Mouse (Mus musculus): ENCODE data around the gene Olfr91. TPM values are rescaled to one million over a fixed set of nuclear protein-coding genes. Genes with fewer than 3 reads are reported as not detected.
"Not testable (repeated sequence)": the region's sequence is repeated elsewhere in the genome, so short reads cannot be mapped to it uniquely, and the experiment has no call there.

Olfr91 gene
- not detected in 2 replicates for polyA plus RNA-seq (2011; ENCODE audit: insufficient read depth, insufficient read length, low replicate concordance, missing spikeins)

GRCm38 (mm10) chr17:37098178-37098577, at the start of gene Olfr91:
Olfr91 (minus strand) TSS chr17:37098278.
- 81% methylated on average over 1 of the region's 1 CpGs for WGBS
- TF ChIP-seq CTCF (IDR thresholded peaks at IDR 0.05; ENCODE audit: control insufficient read depth, insufficient read depth, low read length) (no peak), POLR2A (IDR thresholded peaks at IDR 0.05; ENCODE audit: borderline replicate concordance, control insufficient read depth, low read depth, low read length) (no peak)
- Histone ChIP-seq H3K4me3 (replicated peaks; ENCODE audit: control insufficient read depth, low read depth, low read length) (no peak within 1 kb of the TSS), H3K27ac (ENCODE audit: control insufficient read depth, insufficient read depth, low read depth, low read length, poor library complexity) (no peak within 1 kb of the TSS), H3K4me1 (ENCODE audit: control insufficient read depth, insufficient read depth, low read length) (no peaks in the 10 kb centered on the region)

- H3K4me1 ChIP-seq (ENCODE audit: control insufficient read depth, insufficient read depth, low read length); H3K27ac ChIP-seq (ENCODE audit: control insufficient read depth, insufficient read depth, low read depth, low read length, poor library complexity); H3K4me3 ChIP-seq (replicated peaks; ENCODE audit: control insufficient read depth, low read depth, low read length): not testable (repeated sequence)
- 20% methylated on average over 4 of the region's 4 CpGs for WGBS
Measured at GRCm38 (mm10) chr17:37131366-37131765, 33.3 kb upstream of the Olfr91 start.

- Histone ChIP-seq H3K4me1 (ENCODE audit: control insufficient read depth, insufficient read depth, low read length) (no peaks in the 10 kb centered on the region), H3K4me3 (replicated peaks; ENCODE audit: control insufficient read depth, low read depth, low read length) (no peak within 1 kb of the TSS), H3K27ac (ENCODE audit: control insufficient read depth, insufficient read depth, low read depth, low read length, poor library complexity) (no peak within 1 kb of the TSS)
- WGBS = 76% methylated on average over 2 of the region's 2 CpGs
- TF ChIP-seq CTCF (IDR thresholded peaks at IDR 0.05; ENCODE audit: control insufficient read depth, insufficient read depth, low read length) (no peak), POLR2A (IDR thresholded peaks at IDR 0.05; ENCODE audit: borderline replicate concordance, control insufficient read depth, low read depth, low read length) (no peak)
Measured at GRCm38 (mm10) chr17:37119988-37120387, 21.9 kb upstream of the Olfr91 start, which contains the start of gene Olfr92. Olfr92 (minus strand) TSS chr17:37120088.

- Histone ChIP-seq H3K27ac (ENCODE audit: control insufficient read depth, insufficient read depth, low read depth, low read length, poor library complexity) (no peak overlapping the region), H3K4me1 (ENCODE audit: control insufficient read depth, insufficient read depth, low read length) (no peaks in the 10 kb centered on the region), H3K4me3 (replicated peaks; ENCODE audit: control insufficient read depth, low read depth, low read length) (no peak overlapping the region)
- WGBS = 73% methylated on average over 5 of the region's 5 CpGs
- TF ChIP-seq CTCF (IDR thresholded peaks at IDR 0.05; ENCODE audit: control insufficient read depth, insufficient read depth, low read length) (no peak), POLR2A (IDR thresholded peaks at IDR 0.05; ENCODE audit: borderline replicate concordance, control insufficient read depth, low read depth, low read length) (no peak)
Measured at GRCm38 (mm10) chr17:37093289-37093688, 4.8 kb downstream of the Olfr91 start.

- no peak overlapping the region for H3K27ac ChIP-seq (ENCODE audit: control insufficient read depth, insufficient read depth, low read depth, low read length, poor library complexity)
- TF ChIP-seq POLR2A (IDR thresholded peaks at IDR 0.05; ENCODE audit: borderline replicate concordance, control insufficient read depth, low read depth, low read length) = no peak
- WGBS = 2% methylated on average over 1 of the region's 1 CpGs
- H3K4me1 ChIP-seq (ENCODE audit: control insufficient read depth, insufficient read depth, low read length) = no peaks in the 10 kb centered on the region
- H3K4me3 ChIP-seq (replicated peaks; ENCODE audit: control insufficient read depth, low read depth, low read length) = no peak overlapping the region
Measured at GRCm38 (mm10) chr17:37092198-37092597, 5.9 kb downstream of the Olfr91 start.

GRCm38 (mm10) chr17:37088399-37088798, 9.7 kb downstream of the Olfr91 start, which contains the start of gene Olfr90:
Olfr90 (minus strand) TSS chr17:37088499.
- no peak within 1 kb of the TSS for H3K4me3 ChIP-seq (replicated peaks; ENCODE audit: control insufficient read depth, low read depth, low read length)
- TF ChIP-seq POLR2A (IDR thresholded peaks at IDR 0.05; ENCODE audit: borderline replicate concordance, control insufficient read depth, low read depth, low read length) (no peak), CTCF (IDR thresholded peaks at IDR 0.05; ENCODE audit: control insufficient read depth, insufficient read depth, low read length) (no peak)
- no peaks in the 10 kb centered on the region for H3K4me1 ChIP-seq (ENCODE audit: control insufficient read depth, insufficient read depth, low read length)
- H3K27ac ChIP-seq (ENCODE audit: control insufficient read depth, insufficient read depth, low read depth, low read length, poor library complexity) = no peak within 1 kb of the TSS

- WGBS = 75% methylated on average over 10 of the region's 10 CpGs
Measured at GRCm38 (mm10) chr17:37085545-37085944, 12.5 kb downstream of the Olfr91 start.

GRCm38 (mm10) chr17:37084632-37085031, 13.4 kb downstream of the Olfr91 start:
- WGBS = 58% methylated on average over 5 of the region's 5 CpGs
- TF ChIP-seq POLR2A (IDR thresholded peaks at IDR 0.05; ENCODE audit: borderline replicate concordance, control insufficient read depth, low read depth, low read length) (no peak), CTCF (IDR thresholded peaks at IDR 0.05; ENCODE audit: control insufficient read depth, insufficient read depth, low read length) (no peak)
- no peaks in the 10 kb centered on the region for H3K4me1 ChIP-seq (ENCODE audit: control insufficient read depth, insufficient read depth, low read length)
- H3K4me3 ChIP-seq (replicated peaks; ENCODE audit: control insufficient read depth, low read depth, low read length) = no peak overlapping the region
- no peak overlapping the region for H3K27ac ChIP-seq (ENCODE audit: control insufficient read depth, insufficient read depth, low read depth, low read length, poor library complexity)

More at GRCm38 (mm10) chr17:37085545-37085944, 12.5 kb downstream of the Olfr91 start:
- no peak for TF ChIP-seq POLR2A (IDR thresholded peaks at IDR 0.05; ENCODE audit: borderline replicate concordance, control insufficient read depth, low read depth, low read length)
- no peak for TF ChIP-seq CTCF (IDR thresholded peaks at IDR 0.05; ENCODE audit: control insufficient read depth, insufficient read depth, low read length)
- Histone ChIP-seq H3K4me1 (ENCODE audit: control insufficient read depth, insufficient read depth, low read length) (no peaks in the 10 kb centered on the region), H3K27ac (ENCODE audit: control insufficient read depth, insufficient read depth, low read depth, low read length, poor library complexity) (no peak overlapping the region), H3K4me3 (replicated peaks; ENCODE audit: control insufficient read depth, low read depth, low read length) (no peak overlapping the region)

- TF ChIP-seq POLR2A (IDR thresholded peaks at IDR 0.05; ENCODE audit: borderline replicate concordance, control insufficient read depth, low read depth, low read length) (no peak), CTCF (IDR thresholded peaks at IDR 0.05; ENCODE audit: control insufficient read depth, insufficient read depth, low read length) (peak; percentile 56)
- H3K27ac ChIP-seq (ENCODE audit: control insufficient read depth, insufficient read depth, low read depth, low read length, poor library complexity) = no peak overlapping the region
- WGBS = 3% methylated on average over 8 of the region's 8 CpGs
- no peaks in the 10 kb centered on the region for H3K4me1 ChIP-seq (ENCODE audit: control insufficient read depth, insufficient read depth, low read length)
- H3K4me3 ChIP-seq (replicated peaks; ENCODE audit: control insufficient read depth, low read depth, low read length) = no peak overlapping the region
Measured at GRCm38 (mm10) chr17:37083327-37083726, 14.8 kb downstream of the Olfr91 start.

All from bone marrow, adult 2 months (tissue).